Mouse (Mus musculus): ENCODE results near the gene Psmd10. TPM values are rescaled to one million over a fixed set of nuclear protein-coding genes. Genes with fewer than 3 reads are reported as not detected.

Psmd10 gene
- 10 to 100 TPM; 13.5 to 13.6 TPM for total RNA-seq (2021)
- long read RNA-seq, experiment 1, transcript Psmd10-201 (5 exons, 1,430 nt) = major isoform, 20 of 22 reads
- long read RNA-seq, experiment 1, partial matches to known transcripts = 0 of 22 reads
- long read RNA-seq, experiment 1, other reads (novel, unspliced or antisense) = 0 of 22 reads
- long read RNA-seq, experiment 2, transcript Psmd10-201 (5 exons, 1,430 nt) = major isoform, 17 of 19 reads
- long read RNA-seq, experiment 2, partial matches to known transcripts = 0 of 19 reads
- long read RNA-seq, experiment 2, other reads (novel, unspliced or antisense) = 0 of 19 reads

DNA sequence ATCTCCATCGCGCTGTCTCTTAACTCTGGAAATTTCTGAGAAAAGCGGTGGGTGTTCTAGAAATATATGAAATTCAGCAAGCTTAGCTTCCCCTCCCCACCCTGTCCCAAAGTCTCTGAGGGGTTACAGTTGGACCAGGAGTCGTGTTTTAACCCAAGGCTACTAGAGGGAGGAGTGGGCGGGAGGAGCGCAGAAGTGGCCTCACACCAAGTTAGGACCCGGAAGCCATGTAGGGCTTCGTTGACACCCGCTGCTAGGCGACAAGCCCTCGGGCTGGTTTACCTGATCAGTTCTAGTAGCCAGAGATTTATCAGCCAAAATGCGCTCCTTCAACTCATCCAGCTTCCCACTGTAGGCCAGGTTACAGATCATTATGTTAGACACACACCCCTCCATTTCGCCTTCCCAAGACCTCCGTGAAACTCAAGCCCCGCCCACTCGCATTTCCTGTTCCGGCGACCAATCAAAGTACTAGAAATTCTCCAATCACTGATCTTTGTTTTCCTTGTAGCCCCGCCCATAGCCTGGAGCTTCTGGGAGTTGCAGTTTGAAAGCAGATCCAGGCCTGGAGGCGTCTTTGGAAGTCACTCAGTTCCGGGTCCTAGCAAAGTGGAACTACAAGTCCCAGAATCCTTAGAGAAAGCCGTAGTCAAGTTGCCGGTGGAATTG, at the start of gene Psmd10, which contains the start of gene Atg4a:
Gene Psmd10, minus strand, starts transcription at position 457 of the 669 bp plus-strand sequence.
Gene Atg4a, plus strand, starts transcription at position 636 of the 669 bp plus-strand sequence.
- DNase-seq = peak; percentile 85 to 87
- intact Hi-C loops (cut with DNase I) = no loop called here

DNA sequence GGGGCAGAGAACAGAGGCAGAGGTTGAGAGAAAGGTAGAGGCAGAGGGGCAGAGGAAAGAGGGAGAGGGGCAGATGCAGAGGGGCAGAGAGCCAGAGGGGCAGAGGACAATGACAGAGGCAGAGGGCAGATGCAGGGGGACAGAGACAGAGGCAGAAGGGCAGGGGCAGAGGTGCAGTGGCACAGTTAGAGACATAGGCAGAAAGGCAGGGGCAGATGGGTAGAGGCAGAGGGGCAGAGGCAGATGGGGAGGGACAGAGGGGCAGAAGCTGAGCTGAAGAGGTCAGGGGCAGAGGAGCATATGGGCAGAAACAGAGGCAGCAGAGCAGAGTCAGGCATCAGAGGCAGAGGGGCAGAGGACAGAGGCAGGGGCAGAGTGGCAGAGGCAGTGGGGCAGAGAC, 42.4 kb upstream of the Psmd10 start:
- DNase-seq = no peak
- intact Hi-C loops (cut with DNase I) = no loop called here

DNA sequence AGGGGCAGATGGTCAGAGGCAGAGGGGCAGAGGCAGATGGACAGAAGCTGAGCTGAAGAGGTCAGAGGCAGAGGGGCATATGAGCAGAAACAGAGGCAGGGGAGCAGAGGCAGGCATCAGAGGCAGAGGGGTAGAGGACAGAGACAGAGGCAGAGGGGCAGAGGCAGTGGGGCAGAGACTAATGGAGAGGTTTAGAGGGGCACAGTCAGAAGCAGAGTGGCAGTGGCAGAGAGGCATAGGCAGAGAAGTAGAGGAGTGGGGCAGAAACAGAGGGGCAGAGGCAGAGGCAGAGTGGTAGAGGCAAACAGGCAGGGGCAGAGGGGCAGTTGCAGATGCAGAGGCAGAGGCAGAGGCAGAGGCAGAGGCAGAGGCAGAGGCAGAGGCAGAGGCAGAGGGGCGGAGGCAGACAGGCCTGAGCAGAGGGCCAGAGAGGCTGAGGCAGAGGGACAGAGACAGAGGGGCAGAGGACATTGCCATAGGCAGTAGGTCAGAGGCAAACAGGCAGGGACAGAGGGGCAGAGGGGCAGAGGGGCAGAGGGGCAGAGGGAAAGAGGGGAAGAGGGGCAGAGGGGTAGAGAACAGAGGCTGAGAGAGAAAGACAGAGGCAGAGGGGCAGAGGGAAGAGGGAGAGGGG, 41.5 kb upstream of the Psmd10 start:
- no peak for DNase-seq
- intact Hi-C loops (cut with DNase I) = no loop called here

DNA sequence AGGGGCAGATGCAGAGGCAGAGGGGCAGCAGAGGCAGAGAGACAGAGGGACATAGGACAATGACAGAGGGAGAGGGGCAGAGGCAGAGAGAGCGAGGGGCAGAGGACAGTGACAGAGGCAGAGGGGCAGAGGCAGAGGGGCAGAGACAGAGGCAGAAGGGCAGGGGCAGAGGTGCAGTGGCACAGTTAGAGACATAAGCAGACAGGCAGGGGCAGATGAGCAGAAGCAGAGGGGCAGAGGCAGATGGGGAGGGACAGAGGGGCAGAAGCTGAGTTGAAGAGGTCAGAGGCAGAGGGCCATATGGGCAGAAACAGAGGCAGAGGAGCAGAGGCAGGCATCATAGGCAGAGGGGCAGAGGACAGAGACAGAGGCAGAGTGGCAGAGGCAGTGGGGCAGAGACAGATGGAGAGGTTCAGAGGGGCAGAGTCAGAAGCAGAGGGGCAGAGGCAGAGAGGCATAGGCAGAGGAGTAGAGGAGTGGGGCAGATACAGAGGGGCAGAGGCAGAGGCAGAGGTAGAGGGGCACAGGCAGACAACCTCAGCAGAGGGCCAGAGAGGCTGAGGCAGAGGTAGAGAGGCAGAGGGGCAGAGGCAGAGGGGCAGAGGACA, 40.5 kb upstream of the Psmd10 start:
- DNase-seq = no peak
- intact Hi-C loops (cut with DNase I) = no loop called here

DNA sequence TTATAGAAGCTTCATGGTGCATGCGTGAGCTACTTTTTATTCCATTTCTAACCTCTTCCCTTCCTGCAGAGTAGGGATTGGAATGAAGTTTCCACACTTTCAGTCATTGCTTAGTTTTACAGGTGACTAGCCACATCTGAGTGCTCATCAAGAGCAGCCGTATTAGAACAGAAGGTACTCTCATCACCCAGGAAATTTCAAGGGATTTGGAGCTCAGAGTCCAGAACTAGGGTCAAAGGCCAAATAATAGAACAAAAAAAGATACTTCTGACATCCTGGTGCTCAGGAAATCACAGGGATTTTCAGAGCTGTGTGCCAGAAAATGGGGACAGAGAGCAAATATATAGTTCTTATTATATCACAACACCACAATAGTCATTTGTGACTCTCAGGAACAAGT, 28.7 kb upstream of the Psmd10 start:
- intact Hi-C loops (cut with DNase I) = no loop called here
- DNase-seq = no peak

DNA sequence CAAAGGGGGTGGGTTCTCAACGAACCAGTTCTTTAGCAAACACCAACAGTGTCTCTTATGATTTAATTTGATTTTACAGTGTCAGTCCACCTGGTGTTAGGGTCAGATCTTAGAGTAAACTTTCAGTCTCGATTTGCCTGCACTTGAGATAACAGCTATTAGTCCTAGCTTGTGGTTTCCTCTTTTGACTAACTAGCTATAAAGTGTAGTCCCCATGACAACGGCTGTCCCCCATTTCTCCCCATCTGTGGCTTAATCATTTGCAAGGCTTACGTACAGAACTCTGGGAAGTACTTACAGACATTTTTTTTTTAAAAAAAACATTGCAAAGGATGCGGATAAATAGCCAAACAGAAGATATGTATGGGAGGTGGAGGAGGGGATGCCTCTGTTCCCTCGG, 28.3 kb upstream of the Psmd10 start:
- DNase-seq = no peak
- intact Hi-C loops (cut with DNase I) = no loop called here

DNA sequence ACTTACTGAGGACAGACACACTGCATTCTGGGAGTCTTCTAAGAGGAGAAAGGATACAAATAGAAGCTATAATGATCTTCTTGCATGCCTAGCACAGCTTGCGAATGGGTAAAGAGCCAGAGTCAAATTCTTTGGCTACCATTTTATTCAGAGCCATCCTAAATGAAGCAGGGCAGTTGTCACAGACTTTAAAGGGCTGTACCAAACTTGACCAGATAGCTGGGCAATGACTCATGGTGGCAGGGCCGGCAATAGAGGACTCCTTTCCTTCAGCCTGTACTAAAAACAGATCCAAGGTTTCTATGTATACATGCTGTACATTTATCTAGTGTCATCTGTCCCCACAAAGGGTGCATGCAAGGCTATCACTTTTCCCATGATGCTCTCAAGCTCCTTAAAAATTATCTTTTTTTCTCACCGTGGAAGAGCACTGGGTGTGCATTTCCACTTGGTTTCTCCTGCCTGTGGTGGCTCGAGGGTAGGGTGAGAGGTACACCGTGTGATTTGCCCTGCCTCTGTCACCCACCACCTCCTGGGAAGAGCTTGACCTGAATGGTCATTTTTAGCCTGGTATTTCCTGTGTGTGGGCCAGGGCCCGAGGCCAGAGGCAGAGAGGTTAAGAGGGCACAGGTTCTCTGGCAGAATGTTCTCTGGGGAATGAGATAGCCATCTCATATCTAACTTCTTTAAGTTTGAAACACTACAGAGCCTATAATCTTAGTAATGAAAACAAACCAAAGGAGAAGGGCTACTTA, 26.9 kb upstream of the Psmd10 start:
- DNase-seq = no peak
- intact Hi-C loops (cut with DNase I) = no loop called here

DNA sequence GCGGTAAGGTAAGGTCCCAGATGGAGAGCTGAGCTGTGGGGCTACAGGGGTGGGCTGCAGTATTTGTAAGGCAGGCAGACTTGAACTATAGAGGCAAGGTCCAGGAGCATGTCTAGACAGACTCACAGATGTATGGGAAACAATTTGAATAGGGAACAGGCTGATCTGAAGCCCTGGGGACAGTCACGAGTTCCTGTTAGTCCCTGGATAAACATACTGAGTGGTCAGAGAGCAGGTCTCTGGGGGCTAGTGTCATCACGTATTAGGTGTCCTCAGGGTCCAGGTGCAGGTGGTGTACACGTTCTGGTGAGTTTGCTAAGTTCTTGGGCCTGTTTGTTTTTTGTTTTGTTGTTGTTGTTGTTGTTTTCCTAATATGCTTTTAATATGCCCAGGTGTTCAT, 23.6 kb upstream of the Psmd10 start:
- DNase-seq = no peak
- intact Hi-C loops (cut with DNase I) = no loop called here

DNA sequence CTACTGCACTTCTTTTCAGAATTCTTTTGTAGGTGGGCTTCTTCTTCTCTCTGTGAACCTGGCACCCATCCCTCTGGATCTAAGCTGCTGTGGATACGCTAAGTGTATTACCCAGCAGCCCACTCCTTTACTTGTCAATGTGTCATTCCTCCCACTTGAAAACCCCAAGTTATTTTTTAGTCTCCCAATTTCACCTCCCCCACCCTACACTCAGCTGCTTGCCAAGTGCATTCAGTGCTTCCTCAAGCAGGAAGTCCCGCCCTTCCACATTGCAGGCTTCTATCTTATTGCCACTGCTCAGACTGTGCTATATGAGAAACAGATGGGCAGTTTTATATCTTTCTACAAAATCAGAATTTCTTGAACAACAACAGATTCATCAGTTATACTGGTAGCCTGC, 23.0 kb upstream of the Psmd10 start:
- peak; percentile 23 to 25 for DNase-seq
- intact Hi-C loops (cut with DNase I) = no loop called here

DNA sequence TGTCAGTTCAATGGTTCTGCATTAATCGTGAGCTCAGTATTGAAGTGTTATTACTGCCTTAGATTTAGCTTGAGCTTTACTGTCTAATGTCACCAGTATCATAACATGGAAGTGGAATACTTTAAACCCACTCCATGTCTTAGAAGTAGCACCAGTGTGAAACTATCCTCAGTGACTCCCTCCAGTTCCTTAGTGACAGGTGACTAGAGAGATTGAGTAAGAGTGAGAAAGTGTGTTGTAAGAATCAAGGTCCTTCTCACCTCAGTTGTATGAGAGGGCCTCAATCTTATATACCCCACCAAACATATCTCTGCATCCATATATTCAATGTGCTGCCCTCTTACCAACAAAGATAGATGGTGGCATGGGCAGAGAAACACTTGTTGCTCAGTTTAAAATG, 22.4 kb upstream of the Psmd10 start:
- intact Hi-C loops (cut with DNase I) = no loop called here
- DNase-seq = no peak

DNA sequence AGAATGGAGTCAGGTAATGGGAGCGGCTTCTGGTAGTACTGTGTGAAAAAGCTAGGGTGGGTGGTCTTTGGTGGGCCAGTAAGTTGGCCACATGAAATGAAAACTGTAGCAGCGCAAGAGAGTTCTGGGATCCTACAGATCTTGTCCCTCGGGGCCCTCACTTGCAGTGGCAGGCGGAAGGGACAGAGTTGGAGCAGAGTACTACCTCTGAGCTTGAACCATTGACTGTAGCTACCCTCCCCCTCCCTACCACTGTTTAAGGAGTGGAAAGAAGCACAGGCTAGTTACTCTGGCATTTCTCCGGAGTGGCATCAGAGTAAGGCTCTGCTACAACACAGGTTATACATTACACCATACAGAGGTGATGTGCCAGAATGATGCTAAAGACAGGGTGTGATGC, 431 bp upstream of the Psmd10 start:
- intact Hi-C loops (cut with DNase I) = no loop called here
- no peak for DNase-seq

DNA sequence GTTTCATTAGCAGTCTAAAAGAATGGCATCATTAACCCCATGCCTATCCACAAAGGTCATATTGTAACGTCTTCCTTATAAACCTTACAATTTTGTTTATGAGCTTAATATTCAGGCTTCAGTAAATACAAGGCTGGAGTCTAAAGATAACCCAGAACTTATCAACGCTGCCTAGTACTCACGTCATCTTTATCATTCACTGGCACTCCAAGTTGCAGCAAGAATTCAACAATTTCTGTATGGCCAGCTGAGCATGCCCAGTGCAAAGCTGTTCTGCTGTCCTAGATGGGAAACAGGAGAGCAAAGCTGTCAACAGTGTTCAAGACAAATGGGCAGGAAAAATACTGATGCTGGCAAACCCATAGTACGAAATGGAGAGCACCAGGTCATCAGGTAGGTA, 2.9 kb downstream of the Psmd10 start:
- intact Hi-C loops (cut with DNase I) = no loop called here
- no peak for DNase-seq

DNA sequence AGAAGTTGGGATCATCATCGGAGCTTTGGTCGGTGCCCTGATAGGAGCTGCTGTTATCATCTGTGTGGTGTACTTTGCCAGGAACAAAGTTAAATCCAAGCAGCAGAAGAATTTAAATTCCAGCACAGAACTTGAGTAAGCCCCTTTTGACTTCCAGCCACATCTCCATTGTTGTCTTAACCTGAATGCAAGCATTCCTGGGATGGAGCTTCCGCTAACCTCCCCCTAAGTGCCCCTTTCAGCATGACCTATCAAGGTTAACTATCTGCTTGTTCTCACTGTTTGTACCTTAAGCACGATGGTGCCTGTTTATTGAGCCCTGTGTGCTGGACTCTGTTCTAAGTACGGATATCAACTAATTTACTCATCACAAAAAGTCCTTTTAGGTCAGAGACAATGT, 20.3 kb downstream of the Psmd10 start:
- DNase-seq = no peak
- intact Hi-C loops (cut with DNase I) = no loop called here

DNA sequence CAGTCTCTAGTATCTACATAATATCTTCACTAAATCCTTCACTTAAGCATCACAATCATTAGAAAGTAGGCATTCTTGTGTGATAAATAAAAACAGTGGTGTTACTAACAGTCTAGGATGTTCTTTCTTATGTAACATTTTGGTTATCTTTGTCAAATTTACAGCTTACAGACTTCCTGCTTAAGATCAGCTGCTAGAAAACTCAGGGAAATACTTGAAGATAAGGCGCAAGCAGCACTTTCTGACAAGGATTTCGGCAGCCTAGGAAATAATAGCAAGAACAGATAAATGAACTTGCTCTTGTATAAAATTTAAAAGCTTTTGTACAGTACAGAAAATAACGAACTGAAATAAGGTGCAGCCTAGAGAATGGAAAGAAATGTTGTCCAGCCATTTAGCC, 23.3 kb downstream of the Psmd10 start:
- DNase-seq = no peak
- intact Hi-C loops (cut with DNase I) = no loop called here

DNA sequence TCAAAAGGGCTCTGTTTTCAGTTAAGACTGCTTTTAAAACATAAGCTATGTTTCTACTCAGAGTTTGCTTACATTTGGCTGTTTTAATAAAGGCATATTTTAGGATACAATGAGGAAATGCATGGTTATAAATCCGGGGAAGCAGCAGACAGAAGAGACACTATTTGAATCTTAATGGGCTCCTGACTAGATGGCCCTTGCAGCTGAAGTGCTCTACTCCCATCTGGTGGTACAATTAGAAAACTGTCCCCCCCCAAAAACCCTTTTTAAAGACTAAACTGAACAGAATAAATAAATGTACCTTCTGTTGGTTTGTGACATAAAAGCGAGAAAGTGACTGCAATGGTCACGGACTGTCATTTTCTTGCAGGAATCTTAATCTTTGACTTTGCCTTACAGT, 24.5 kb downstream of the Psmd10 start:
- no peak for DNase-seq
- intact Hi-C loops (cut with DNase I) = no loop called here

DNA sequence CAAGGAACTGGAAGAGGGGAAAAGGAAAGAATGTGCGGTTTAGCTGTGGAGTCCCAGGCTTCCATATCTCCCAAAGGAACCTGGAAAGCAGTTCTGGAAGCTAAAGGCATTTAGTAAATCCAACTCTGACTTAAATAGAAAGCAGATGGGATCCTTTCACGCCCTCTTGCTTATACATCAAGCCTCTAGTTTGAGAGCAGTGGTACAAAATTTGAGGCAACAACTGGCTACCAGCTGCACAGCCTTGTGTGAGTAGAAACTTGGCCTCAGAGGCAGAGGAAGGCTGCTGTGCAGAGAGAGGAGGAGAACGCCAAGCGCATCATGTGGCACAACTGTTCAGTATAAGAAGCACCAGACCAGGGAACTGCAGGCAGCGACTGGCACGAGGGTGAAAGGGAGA, 35.2 kb downstream of the Psmd10 start:
- no peak for DNase-seq

DNA sequence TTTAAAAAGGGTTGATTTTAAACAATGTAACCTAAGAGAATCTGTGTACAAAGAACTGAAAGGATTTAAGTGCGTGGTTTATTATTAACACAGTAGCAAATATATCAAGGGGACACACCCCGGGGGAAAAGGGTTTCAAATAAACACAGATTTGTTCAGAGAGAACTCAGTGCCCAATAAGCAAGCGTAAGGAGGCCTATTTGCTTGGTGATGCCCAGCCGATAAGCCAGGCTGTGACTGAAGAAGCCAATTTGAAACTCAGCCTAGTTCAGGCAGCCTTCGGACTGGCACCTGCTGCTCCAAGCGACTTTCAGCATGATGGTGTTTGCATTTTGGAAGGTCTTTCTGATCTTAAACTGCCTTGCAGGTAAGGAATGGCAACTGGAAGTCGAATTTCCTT, 49.2 kb downstream of the Psmd10 start, which contains the start of gene Vsig1:
Gene Vsig1, plus strand, starts transcription at position 249 of the 400 bp plus-strand sequence.
- DNase-seq = no peak
- intact Hi-C loops (cut with DNase I) = no loop called here

More for the DNA sequence above, 35.2 kb downstream of the Psmd10 start:
- intact Hi-C loops (cut with DNase I) = no loop called here

DNA sequence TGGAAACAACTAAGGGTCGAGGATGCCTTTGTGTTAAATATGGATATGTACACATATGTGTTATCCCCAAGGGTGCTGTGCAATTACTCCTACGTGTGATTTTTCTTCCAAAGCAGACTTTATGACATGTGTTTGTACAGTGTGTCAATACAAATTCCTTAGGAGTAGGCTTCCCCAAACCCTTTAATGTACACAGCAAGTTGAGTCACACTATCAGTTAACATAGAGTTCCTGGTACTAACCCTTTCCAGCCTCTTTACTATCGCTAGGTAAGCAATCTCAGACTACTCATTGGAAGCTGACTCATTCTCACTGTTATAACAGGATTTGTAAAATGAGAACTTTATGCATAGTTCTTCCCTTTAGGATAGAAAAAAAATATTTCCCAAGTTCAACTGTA, 53.0 kb downstream of the Psmd10 start:
- intact Hi-C loops (cut with DNase I) = no loop called here
- no peak for DNase-seq

Data from heart, postnatal 14 days (tissue).